Mouse (Mus musculus) layer of hippocampus, adult 2 months (tissue): ENCODE results near the gene Dnajc4. TPM values are rescaled to one million over a fixed set of nuclear protein-coding genes. Genes with fewer than 3 reads are reported as not detected.

Experiments
- DNase-seq, 2 experiments: peaks; one replicate each; pipeline ENCODE4 v3.0.0; 2022; ENCODE audit warnings: low spot score in 2 of 2
- H3K27ac ChIP-seq: fragments of 200-600 bp; 2 replicates; pipeline ENCODE4 v1.8.1; 2022
- H3K4me3 ChIP-seq: fragments of 200-600 bp; 2 replicates; pipeline ENCODE4 v1.8.1; 2022; ENCODE audit warnings: mild to moderate bottlenecking
- CTCF ChIP-seq: fragments of 200-600 bp; conservative IDR thresholded peaks from 2 replicates; pipeline ENCODE4 v1.8.1; 2022; ENCODE audit warnings: antibody characterized with exemption, mild to moderate bottlenecking, moderate library complexity
- total RNA-seq, 2 experiments: library from RNA; stranded (reverse); gene quantifications; 2 replicates each; pipeline ENCODE4 v1.2.3; 2021

Gene Dnajc4
- total RNA-seq, 2 experiments from 2014 or later, result 26.1 to 27.6 TPM

- DNase-seq, result no peak
- no peak overlapping the region for H3K4me3 ChIP-seq
These were observed 1.7 kb downstream of the Dnajc4 start for GRCm38 (mm10) chr19:6990712-6991111.

GRCm38 (mm10) chr19:6989251-6989650 is 3.1 kb downstream of the Dnajc4 start:
- DNase-seq, result no peak
- TF ChIP-seq CTCF, result no peak
- Histone ChIP-seq H3K4me3 (no peak overlapping the region), H3K27ac (no peak overlapping the region)

More at GRCm38 (mm10) chr19:6990712-6991111, 1.7 kb downstream of the Dnajc4 start:
- no peak for TF ChIP-seq CTCF
- H3K27ac ChIP-seq, result no peak overlapping the region

- TF ChIP-seq CTCF, result no peak
- DNase-seq, result no peak
- H3K27ac ChIP-seq, result peak overlapping the region; percentile 96
- H3K4me3 ChIP-seq, result peak overlapping the region; percentile 81
These were observed 4.5 kb downstream of the Dnajc4 start for GRCm38 (mm10) chr19:6987904-6988285.

GRCm38 (mm10) chr19:6987061-6987903 is 5.1 kb downstream of the Dnajc4 start, which contains the start of gene Vegfb:
Gene Vegfb, minus strand, starts transcription at chr19:6987651.
- no peak for TF ChIP-seq CTCF
- H3K4me3 ChIP-seq, result peak within 1 kb of the TSS; percentile 81
- peak in 1 of 2 experiments; percentile 64 for DNase-seq

GRCm38 (mm10) chr19:6985951-6986708 is 6.2 kb downstream of the Dnajc4 start:
- no peak for TF ChIP-seq CTCF
- Histone ChIP-seq H3K4me3 (peak overlapping the region; percentile 81), H3K27ac (peak overlapping the region; percentile 96)
- no peak for DNase-seq

More at GRCm38 (mm10) chr19:6987061-6987903, 5.1 kb downstream of the Dnajc4 start, which contains the start of gene Vegfb:
- peak within 1 kb of the TSS; percentile 96 for H3K27ac ChIP-seq

GRCm38 (mm10) chr19:6985300-6985699 is 7.1 kb downstream of the Dnajc4 start:
- TF ChIP-seq CTCF, result no peak
- DNase-seq, result no peak
- Histone ChIP-seq H3K4me3 (no peak overlapping the region), H3K27ac (no peak overlapping the region)

GRCm38 (mm10) chr19:6983621-6984020 is 8.8 kb downstream of the Dnajc4 start:
- no peak for DNase-seq
- H3K27ac ChIP-seq, result no peak overlapping the region
- TF ChIP-seq CTCF, result no peak
- no peak overlapping the region for H3K4me3 ChIP-seq

- H3K27ac ChIP-seq, result peak overlapping the region; percentile 98
- H3K4me3 ChIP-seq, result no peak overlapping the region
- no peak for TF ChIP-seq CTCF
These were observed 10.9 kb downstream of the Dnajc4 start for GRCm38 (mm10) chr19:6981465-6981864.

GRCm38 (mm10) chr19:6980381-6981093 is 11.8 kb downstream of the Dnajc4 start, which contains the start of gene Fkbp2:
Gene Fkbp2, minus strand, starts transcription at chr19:6980501.
- H3K4me3 ChIP-seq, result peak within 1 kb of the TSS; percentile 75
- no peak for TF ChIP-seq CTCF
- DNase-seq, result peak; percentile 98
- peak within 1 kb of the TSS; percentile 98 for H3K27ac ChIP-seq

More at GRCm38 (mm10) chr19:6981465-6981864, 10.9 kb downstream of the Dnajc4 start:
- DNase-seq, result no peak

GRCm38 (mm10) chr19:6979486-6980380 is 12.6 kb downstream of the Dnajc4 start:
- DNase-seq, result peak; percentile 100
- Histone ChIP-seq H3K27ac (peak overlapping the region; percentile 98), H3K4me3 (peak overlapping the region; percentile 75)
- peak; percentile 84 for TF ChIP-seq CTCF

- H3K27ac ChIP-seq, result peak overlapping the region; percentile 98
- H3K4me3 ChIP-seq, result peak overlapping the region; percentile 75
- TF ChIP-seq CTCF, result no peak
- no peak for DNase-seq
These were observed 13.3 kb downstream of the Dnajc4 start for GRCm38 (mm10) chr19:6979001-6979479.

- no peak for TF ChIP-seq CTCF
- peak overlapping the region; percentile 98 for H3K27ac ChIP-seq
- peak overlapping the region; percentile 75 for H3K4me3 ChIP-seq
- DNase-seq, result no peak
These were observed 13.8 kb downstream of the Dnajc4 start for GRCm38 (mm10) chr19:6978639-6978974.
